Mouse (Mus musculus) layer of hippocampus, adult 11-12 months (tissue): ENCODE results near the gene Ipmk.

Source experiments
- DNase-seq: peaks from one replicate; pipeline ENCODE4 v3.0.0; 2022; ENCODE audit warnings: low spot score

Ipmk gene

GRCm38 (mm10) chr10:71347509-71347949 is at the start of gene Ipmk:
Gene Ipmk (plus strand): TSS chr10:71347763.
- DNase-seq: peak; percentile 100

- DNase-seq: no peak
These were observed 47.4 kb upstream of the Ipmk start for GRCm38 (mm10) chr10:71300161-71300560.

- peak; percentile 49 for DNase-seq
These were observed 45.1 kb upstream of the Ipmk start for GRCm38 (mm10) chr10:71302490-71302889.

- DNase-seq: peak; percentile 47
These were observed 41.4 kb upstream of the Ipmk start for GRCm38 (mm10) chr10:71306190-71306589.

GRCm38 (mm10) chr10:71306759-71307158 is 40.8 kb upstream of the Ipmk start:
- DNase-seq: no peak

- DNase-seq: no peak
These were observed 39.4 kb upstream of the Ipmk start for GRCm38 (mm10) chr10:71308199-71308598.

GRCm38 (mm10) chr10:71310288-71310687 is 37.3 kb upstream of the Ipmk start:
- no peak for DNase-seq

GRCm38 (mm10) chr10:71314596-71314995 is 33.0 kb upstream of the Ipmk start:
- DNase-seq: no peak

- DNase-seq: no peak
These were observed 31.5 kb upstream of the Ipmk start for GRCm38 (mm10) chr10:71316056-71316455.

GRCm38 (mm10) chr10:71316497-71316896 is 31.1 kb upstream of the Ipmk start:
- DNase-seq: no peak

- no peak for DNase-seq
These were observed 23.9 kb upstream of the Ipmk start for GRCm38 (mm10) chr10:71323669-71324068.

- DNase-seq: no peak
These were observed 21.4 kb upstream of the Ipmk start for GRCm38 (mm10) chr10:71326123-71326522.

- peak; percentile 74 for DNase-seq
These were observed 20.8 kb upstream of the Ipmk start for GRCm38 (mm10) chr10:71326789-71327188.

GRCm38 (mm10) chr10:71327386-71327785 is 20.2 kb upstream of the Ipmk start:
- no peak for DNase-seq

- DNase-seq: no peak
These were observed 19.2 kb upstream of the Ipmk start for GRCm38 (mm10) chr10:71328382-71328781.

- DNase-seq: no peak
These were observed 18.7 kb upstream of the Ipmk start for GRCm38 (mm10) chr10:71328870-71329269.

GRCm38 (mm10) chr10:71329295-71329694 is 18.3 kb upstream of the Ipmk start:
- DNase-seq: no peak

GRCm38 (mm10) chr10:71330070-71330469 is 17.5 kb upstream of the Ipmk start:
- no peak for DNase-seq

- no peak for DNase-seq
These were observed 15.7 kb upstream of the Ipmk start for GRCm38 (mm10) chr10:71331908-71332307.

- DNase-seq: no peak
These were observed 15.2 kb upstream of the Ipmk start for GRCm38 (mm10) chr10:71332376-71332775.

- no peak for DNase-seq
These were observed 14.7 kb upstream of the Ipmk start for GRCm38 (mm10) chr10:71332859-71333258.

- DNase-seq: no peak
These were observed 9.8 kb upstream of the Ipmk start for GRCm38 (mm10) chr10:71337733-71338132.

- DNase-seq: no peak
These were observed 9.2 kb upstream of the Ipmk start for GRCm38 (mm10) chr10:71338156-71338905.

- DNase-seq: no peak
These were observed 8.1 kb upstream of the Ipmk start for GRCm38 (mm10) chr10:71339463-71339862.
